Mouse (Mus musculus) kidney, postnatal 0 days (tissue): ENCODE data around the gene Zbtb18. TPM values are rescaled to one million over a fixed set of nuclear protein-coding genes. Genes with fewer than 3 reads are reported as not detected.

Source experiments
- ATAC-seq: fragments of 200-750 bp; cut with Nextera tagmentation; replicated peaks from 2 replicates; pipeline ENCODE4 v1.8.0; 2017; ENCODE audit warnings: low read depth, moderate number of reproducible peaks, moderate TSS enrichment, moderate library complexity; ENCODE audit not compliant: low FRiP score
- DNase-seq: peaks from one replicate; pipeline ENCODE4 v3.0.0-alpha.2; 2016; ENCODE audit warnings: low spot score
- H3K27ac ChIP-seq: fragments of 300-500 bp; sonication (generic); 2 replicates; pipeline ENCODE4 v1.5.1; 2014; ENCODE audit warnings: mild to moderate bottlenecking
- H3K27me3 ChIP-seq: fragments of 300-500 bp; sonication (generic); 2 replicates; pipeline ENCODE4 v1.6.1; 2014; ENCODE audit warnings: low read length, mixed read lengths; ENCODE audit not compliant: insufficient read depth
- H3K36me3 ChIP-seq: fragments of 300-500 bp; sonication (generic); 2 replicates; pipeline ENCODE4 v1.6.1; 2014; ENCODE audit warnings: low read length, mixed read lengths; ENCODE audit not compliant: insufficient read depth
- H3K4me1 ChIP-seq: fragments of 300-500 bp; sonication (generic); replicated peaks from 2 replicates; pipeline ENCODE4 v1.6.1; 2014; ENCODE audit warnings: antibody characterized with exemption, low read length, mixed read lengths; ENCODE audit not compliant: insufficient read depth
- H3K4me2 ChIP-seq: fragments of 300-500 bp; sonication (generic); 2 replicates; pipeline ENCODE4 v1.6.1; 2014; ENCODE audit warnings: mild to moderate bottlenecking, low read length, moderate library complexity, mixed read lengths
- H3K4me3 ChIP-seq: fragments of 300-500 bp; sonication (generic); replicated peaks from 2 replicates; pipeline ENCODE4 v1.5.1; 2014; ENCODE audit warnings: low read depth, low read length
- H3K9ac ChIP-seq: fragments of 300-500 bp; sonication (generic); 2 replicates; pipeline ENCODE4 v1.6.1; 2014; ENCODE audit warnings: low read depth, low read length
- H3K9me3 ChIP-seq: fragments of 300-500 bp; sonication (generic); replicated peaks from 2 replicates; pipeline ENCODE4 v1.6.1; 2016; ENCODE audit warnings: low read length, inconsistent platforms, mixed read lengths
- CTCF ChIP-seq: IDR thresholded peaks from 2 replicates; pipeline ENCODE4 v1.5.1; 2016; ENCODE audit warnings: antibody characterized with exemption, low read depth, mild to moderate bottlenecking, moderate library complexity
- WGBS: fragments of 180-500 bp; shearing (Covaris S2); extraction: QIAGEN DNeasy Blood & Tissue Kit; methylation state at CpG from one replicate; pipeline ENCODE4 v1.1.7; 2014; 5-methylcytosine and 5-hydroxymethylcytosine counted together
- polyA plus RNA-seq: library from polyadenylated mRNA; unstranded; fragments of >200 nt; fragmentation: Nextera tagmentation; extraction: Ambion mirVana; gene quantifications from 2 replicates; pipeline ENCODE4 v1.2.1, GENCODE M21; 2015

Gene Zbtb18
- polyA plus RNA-seq, 1 experiment from 2014 or later = 2.6 TPM

DNA sequence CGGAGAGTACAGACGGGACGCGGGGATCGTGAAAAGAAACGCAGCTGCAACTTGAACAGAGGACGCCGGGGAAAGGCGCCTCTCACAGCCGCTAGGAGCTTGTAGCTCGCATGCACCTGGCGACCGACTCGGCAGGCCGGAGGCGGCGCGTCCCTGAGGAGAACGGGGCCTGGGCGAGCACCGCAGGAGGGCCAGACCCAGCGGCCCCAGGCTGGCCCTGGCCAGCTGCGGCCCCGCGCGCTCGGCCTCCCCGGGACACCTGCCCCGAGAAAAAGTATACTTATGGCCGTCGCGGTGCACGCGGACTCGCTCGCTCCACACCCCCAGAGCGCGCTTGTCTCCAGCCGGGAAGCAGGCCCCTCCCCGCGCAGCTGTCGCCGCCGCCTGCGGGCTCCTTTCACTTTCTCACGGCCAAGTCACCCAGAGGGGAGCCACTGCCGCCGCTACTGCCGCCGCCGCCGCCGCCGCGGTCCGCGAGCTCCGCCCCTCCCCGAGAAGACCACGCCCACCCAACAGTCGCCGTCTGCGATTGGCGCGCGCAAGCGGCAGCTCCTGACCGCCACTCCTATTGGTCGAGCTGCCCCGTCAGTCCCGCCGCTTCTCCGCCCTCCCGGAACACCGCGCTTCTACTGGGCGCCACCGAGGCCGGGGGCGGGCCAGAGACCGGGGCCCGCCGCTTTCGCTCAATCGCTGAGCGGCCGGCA is 507 bp upstream of the Zbtb18 start:
- no peaks in the 10 kb centered on the region for H3K9me3 ChIP-seq
- peak overlapping the region; percentile 62 for H3K4me3 ChIP-seq
- no peaks in the 10 kb centered on the region for H3K27me3 ChIP-seq
- TF ChIP-seq CTCF = no peak; the same call in 1 of the 2 replicates
- WGBS = under 1% methylated on average over 87 of the region's 87 CpGs
- H3K4me2 ChIP-seq = peak overlapping the region; percentile 65
- DNase-seq (peak; percentile 99), ATAC-seq (peak; percentile 99)
- peaks cover 8% of the 10 kb centered on the region for H3K4me1 ChIP-seq
- H3K36me3 ChIP-seq = no peaks in the 10 kb centered on the region
- H3K9ac ChIP-seq = peak overlapping the region; percentile 70
- H3K27ac ChIP-seq = peak overlapping the region; percentile 96

DNA sequence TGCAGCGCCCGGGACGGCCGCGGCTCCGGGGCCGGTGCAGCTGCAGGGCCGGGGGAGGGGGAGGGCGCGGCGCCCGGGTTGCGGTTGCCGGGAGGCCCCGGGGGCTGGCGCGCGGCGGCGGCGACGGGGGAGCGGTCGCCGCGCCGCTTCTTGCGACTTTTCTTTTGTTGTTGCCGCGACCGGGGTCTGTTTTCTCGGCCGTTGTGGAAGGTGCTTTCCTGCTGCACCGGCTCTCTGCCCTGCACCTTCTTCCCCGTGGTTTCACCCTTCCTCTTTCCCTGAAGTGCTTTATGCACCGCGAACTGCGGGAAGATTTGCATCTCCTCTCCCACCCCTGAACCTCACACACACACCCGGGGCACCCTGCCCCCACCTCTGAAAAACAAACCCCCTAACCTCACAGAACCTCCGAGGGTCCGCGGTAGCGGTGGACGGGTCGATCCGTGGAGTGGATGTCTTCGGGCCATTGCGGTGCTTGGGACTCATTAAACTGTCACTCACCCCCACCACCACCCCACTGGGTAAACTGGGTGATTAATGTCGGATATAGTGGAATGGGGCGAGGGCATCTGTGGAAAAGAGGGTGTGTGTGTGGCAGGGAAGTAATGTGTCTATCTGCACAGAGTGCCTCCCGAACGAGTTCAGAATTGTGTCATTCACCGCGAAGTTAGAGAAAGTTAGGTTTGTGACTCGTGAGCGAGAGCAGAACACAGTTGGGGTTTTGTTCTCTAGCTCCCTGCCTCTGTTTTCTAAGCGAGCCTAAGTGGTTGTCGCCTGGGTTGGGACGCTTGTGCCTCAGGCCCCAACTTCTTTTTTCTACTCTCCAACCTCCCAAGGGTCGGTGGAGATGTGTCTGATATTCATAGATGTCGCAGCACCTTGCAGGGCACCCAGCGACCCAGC is 921 bp downstream of the Zbtb18 start:
- Histone ChIP-seq H3K4me3 (peak overlapping the region; percentile 75), H3K9ac (peak overlapping the region; percentile 91), H3K27ac (peak overlapping the region; percentile 96), H3K9me3 (no peaks in the 10 kb centered on the region), H3K4me2 (peak overlapping the region; percentile 95), H3K27me3 (no peaks in the 10 kb centered on the region), H3K4me1 (peaks cover 8% of the 10 kb centered on the region), H3K36me3 (peaks cover 5% of the 10 kb centered on the region; the same call in 1 of the 2 replicates)
- DNase-seq (peak; percentile 52), ATAC-seq (no peak)
- TF ChIP-seq CTCF = no peak
- WGBS = 2% methylated on average over 46 of the region's 62 CpGs

DNA sequence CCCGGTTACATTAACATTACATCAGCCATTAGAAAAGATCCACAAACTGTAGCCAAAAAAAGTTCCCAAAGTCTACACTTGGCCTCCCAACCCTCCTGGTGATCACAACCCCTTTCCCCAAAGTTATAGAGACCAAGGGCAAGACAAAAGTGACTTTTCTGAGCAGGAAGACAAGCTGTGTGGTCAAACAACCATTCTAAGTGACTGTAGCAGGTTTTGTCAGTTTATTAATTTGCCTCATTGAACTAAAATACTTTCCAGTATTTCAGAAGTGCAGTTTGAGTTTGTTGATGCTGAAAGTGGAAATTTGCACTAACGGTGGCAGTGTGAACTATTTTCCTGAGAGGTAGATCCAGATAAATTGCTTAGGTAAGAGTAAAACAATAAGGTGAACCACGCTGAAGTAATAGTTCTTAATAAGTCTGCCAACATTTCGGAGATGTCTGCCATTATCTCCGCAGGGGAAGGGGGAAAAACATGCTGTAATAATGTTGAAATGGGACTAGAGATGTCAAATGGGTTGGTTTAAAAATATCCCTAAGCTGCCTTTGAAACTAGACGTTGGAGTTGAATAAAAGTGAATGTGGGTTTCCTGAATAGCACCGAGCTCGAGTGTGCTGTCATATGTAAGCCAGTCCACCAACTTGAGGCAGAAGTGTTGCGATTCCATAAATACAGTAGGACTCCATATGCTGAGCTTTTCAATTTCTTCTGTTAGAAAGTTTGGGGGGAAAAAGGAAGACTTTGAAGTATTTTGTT is 1.8 kb downstream of the Zbtb18 start:
- DNase-seq (peak; percentile 12), ATAC-seq (no peak)
- Histone ChIP-seq H3K4me1 (peaks cover 8% of the 10 kb centered on the region), H3K9ac (peak overlapping the region; percentile 91; the same call in 1 of the 2 replicates), H3K4me2 (peak overlapping the region; percentile 95), H3K4me3 (peak overlapping the region; percentile 75), H3K27ac (no peak overlapping the region), H3K9me3 (no peaks in the 10 kb centered on the region), H3K27me3 (no peaks in the 10 kb centered on the region), H3K36me3 (peaks cover 10% of the 10 kb centered on the region; the same call in 1 of the 2 replicates)
- 44% methylated on average over 9 of the region's 9 CpGs for WGBS
- no peak for TF ChIP-seq CTCF

DNA sequence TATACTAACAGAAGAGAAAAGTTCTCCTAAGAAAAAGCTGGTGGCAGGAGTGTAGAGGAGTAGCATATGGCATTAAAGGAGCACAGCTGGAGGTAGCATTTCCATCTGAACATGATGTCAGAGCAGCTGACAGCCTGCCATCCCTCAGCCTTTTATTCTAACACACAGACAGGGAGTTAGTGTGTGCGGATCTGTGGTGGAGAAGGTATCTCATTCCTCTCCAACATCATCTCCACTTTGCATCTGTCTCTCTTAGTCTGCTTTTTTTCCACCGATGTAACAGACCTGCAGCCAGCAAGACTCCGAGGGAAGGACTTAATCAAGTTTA is 2.3 kb downstream of the Zbtb18 start:
- no peak overlapping the region for H3K4me3 ChIP-seq
- H3K9ac ChIP-seq = no peak overlapping the region
- no peaks in the 10 kb centered on the region for H3K9me3 ChIP-seq
- peak overlapping the region; percentile 95 for H3K4me2 ChIP-seq
- H3K36me3 ChIP-seq = peaks cover 12% of the 10 kb centered on the region; the same call in 1 of the 2 replicates
- H3K4me1 ChIP-seq = peaks cover 8% of the 10 kb centered on the region
- no peak for TF ChIP-seq CTCF
- H3K27ac ChIP-seq = no peak overlapping the region
- 38% methylated on average over 3 of the region's 3 CpGs for WGBS
- DNase-seq = no peak
- no peak for ATAC-seq
- no peaks in the 10 kb centered on the region for H3K27me3 ChIP-seq

DNA sequence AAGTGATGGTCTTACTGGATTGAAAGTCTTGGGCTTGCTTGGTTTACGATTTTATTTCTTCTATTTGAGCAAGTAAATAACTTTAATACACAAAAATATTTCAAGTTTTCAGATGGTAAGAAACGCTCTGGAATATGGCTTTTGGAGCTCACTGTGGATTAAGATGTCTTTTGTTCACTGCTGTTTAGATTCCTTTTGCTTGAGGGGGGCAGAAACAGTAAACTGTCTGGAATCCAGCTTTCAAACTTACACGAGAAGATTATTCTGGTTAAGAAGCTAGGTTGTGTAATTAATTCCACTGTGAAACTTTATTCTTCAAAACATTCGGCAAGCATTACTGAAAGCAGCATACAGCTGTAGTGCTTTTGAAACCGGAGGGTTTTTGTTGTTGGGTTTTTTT is 2.8 kb downstream of the Zbtb18 start:
- no peak for ATAC-seq
- Histone ChIP-seq H3K36me3 (peaks cover 12% of the 10 kb centered on the region; the same call in 1 of the 2 replicates), H3K27me3 (no peaks in the 10 kb centered on the region), H3K9me3 (no peaks in the 10 kb centered on the region), H3K4me1 (peaks cover 8% of the 10 kb centered on the region), H3K27ac (no peak overlapping the region), H3K9ac (no peak overlapping the region), H3K4me2 (no peak overlapping the region), H3K4me3 (no peak overlapping the region)
- no peak for DNase-seq
- 62% methylated on average over 5 of the region's 5 CpGs for WGBS
- no peak for TF ChIP-seq CTCF
